Mouse (Mus musculus) megakaryocyte, embryonic 14.5 days (primary cell): ENCODE results near the gene Lmbr1l. TPM values are rescaled to one million over a fixed set of nuclear protein-coding genes. Genes with fewer than 3 reads are reported as not detected.

Experiments used
- H3K27me3 ChIP-seq: replicated peaks from 2 replicates; pipeline ENCODE3; 2012; ENCODE audit warnings: inconsistent platforms
- H3K36me3 ChIP-seq: replicated peaks from 2 replicates; pipeline ENCODE3; 2012; ENCODE audit warnings: low read length, inconsistent platforms, mixed read lengths
- H3K4me1 ChIP-seq: 2 replicates; pipeline ENCODE4 v1.6.1; 2012; ENCODE audit warnings: inconsistent platforms
- H3K4me3 ChIP-seq: replicated peaks from 2 replicates; pipeline ENCODE3; 2012; ENCODE audit warnings: moderate library complexity, mild to moderate bottlenecking, inconsistent platforms
- H3K9me3 ChIP-seq: 2 replicates; pipeline ENCODE4 v1.6.1; 2012; ENCODE audit warnings: inconsistent platforms
- FLI1 ChIP-seq: IDR thresholded peaks from 2 replicates; pipeline ENCODE4 v1.6.1; 2012; ENCODE audit warnings: low read length, inconsistent platforms, mixed read lengths
- GATA1 ChIP-seq: IDR thresholded peaks from 3 replicates; pipeline ENCODE4 v1.6.1; 2012; ENCODE audit warnings: mixed read lengths, low read length, inconsistent platforms, borderline replicate concordance
- polyA plus RNA-seq: library from polyadenylated mRNA; stranded (reverse); fragments of >175 nt; gene quantifications from 2 replicates; pipeline ENCODE4 v1.2.3, GENCODE M21; 2012; ENCODE audit warnings: low replicate concordance; ENCODE audit not compliant: insufficient read depth

Gene Lmbr1l
- polyA plus RNA-seq, 1 experiment, result 4.8 TPM

GRCm38 (mm10) chr15:98886667-98887387 lies 31.2 kb downstream of the Lmbr1l start:
- H3K4me1 ChIP-seq, result peaks cover 22% of the 10 kb centered on the region
- no peaks in the 10 kb centered on the region for H3K9me3 ChIP-seq
- no peaks in the 10 kb centered on the region for H3K36me3 ChIP-seq
- TF ChIP-seq FLI1, result no peak
- TF ChIP-seq GATA1, result no peak
- no peak overlapping the region for H3K4me3 ChIP-seq
- H3K27me3 ChIP-seq, result peaks cover 10% of the 10 kb centered on the region

DNA sequence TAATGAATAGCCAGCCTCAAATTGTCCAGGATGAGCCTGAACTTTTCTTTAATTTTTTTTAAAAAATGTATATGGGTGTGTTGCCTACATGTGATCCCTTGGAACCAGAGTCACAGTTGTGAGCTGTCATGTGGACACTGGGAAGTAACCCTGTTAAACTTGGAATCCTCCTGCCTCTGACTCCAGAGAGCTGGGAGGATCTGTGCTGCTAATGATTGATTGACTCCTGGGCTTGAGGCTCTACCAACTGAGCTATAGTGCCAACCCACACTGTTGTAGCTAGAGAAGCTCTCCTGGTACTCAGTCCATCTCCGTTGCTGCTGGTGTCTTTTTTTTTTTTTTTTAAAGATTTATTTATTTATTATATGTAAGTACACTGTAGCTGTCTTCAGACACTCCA lies 33.9 kb downstream of the Lmbr1l start:
- no peak overlapping the region for H3K4me3 ChIP-seq
- no peak for TF ChIP-seq GATA1
- no peak for TF ChIP-seq FLI1
- H3K4me1 ChIP-seq, result peaks cover 38% of the 10 kb centered on the region
- no peaks in the 10 kb centered on the region for H3K9me3 ChIP-seq
- H3K36me3 ChIP-seq, result peaks cover under 1% of the 10 kb centered on the region
- peaks cover 9% of the 10 kb centered on the region for H3K27me3 ChIP-seq

- H3K4me3 ChIP-seq, result no peak overlapping the region
- TF ChIP-seq GATA1, result no peak
- peaks cover 38% of the 10 kb centered on the region for H3K4me1 ChIP-seq
- peaks cover 8% of the 10 kb centered on the region for H3K27me3 ChIP-seq
- H3K36me3 ChIP-seq, result peaks cover 3% of the 10 kb centered on the region
- no peaks in the 10 kb centered on the region for H3K9me3 ChIP-seq
These were observed 34.4 kb downstream of the Lmbr1l start for GRCm38 (mm10) chr15:98883661-98884060.

DNA sequence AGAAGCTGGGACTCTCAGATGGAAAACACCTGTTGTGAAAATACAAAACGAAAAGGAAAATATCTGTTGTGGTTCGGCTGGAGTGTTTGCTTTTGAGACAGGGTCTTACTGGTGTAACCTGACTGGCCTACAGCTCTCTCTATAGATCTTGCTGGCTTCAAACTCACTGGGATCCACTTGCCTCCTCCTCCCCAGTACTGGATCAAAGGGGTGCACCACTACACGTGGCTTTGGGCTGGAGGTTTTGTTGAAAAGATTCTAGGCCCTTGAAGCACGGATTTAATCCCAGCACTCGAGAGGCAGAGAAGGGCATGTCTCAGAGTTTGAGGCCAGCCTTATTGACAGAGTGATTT lies 36.4 kb downstream of the Lmbr1l start:
- peaks cover 44% of the 10 kb centered on the region for H3K4me1 ChIP-seq
- H3K4me3 ChIP-seq, result peak overlapping the region; percentile 97
- TF ChIP-seq FLI1, result no peak
- TF ChIP-seq GATA1, result no peak
- no peaks in the 10 kb centered on the region for H3K27me3 ChIP-seq
- H3K9me3 ChIP-seq, result no peaks in the 10 kb centered on the region
- peaks cover 12% of the 10 kb centered on the region for H3K36me3 ChIP-seq

DNA sequence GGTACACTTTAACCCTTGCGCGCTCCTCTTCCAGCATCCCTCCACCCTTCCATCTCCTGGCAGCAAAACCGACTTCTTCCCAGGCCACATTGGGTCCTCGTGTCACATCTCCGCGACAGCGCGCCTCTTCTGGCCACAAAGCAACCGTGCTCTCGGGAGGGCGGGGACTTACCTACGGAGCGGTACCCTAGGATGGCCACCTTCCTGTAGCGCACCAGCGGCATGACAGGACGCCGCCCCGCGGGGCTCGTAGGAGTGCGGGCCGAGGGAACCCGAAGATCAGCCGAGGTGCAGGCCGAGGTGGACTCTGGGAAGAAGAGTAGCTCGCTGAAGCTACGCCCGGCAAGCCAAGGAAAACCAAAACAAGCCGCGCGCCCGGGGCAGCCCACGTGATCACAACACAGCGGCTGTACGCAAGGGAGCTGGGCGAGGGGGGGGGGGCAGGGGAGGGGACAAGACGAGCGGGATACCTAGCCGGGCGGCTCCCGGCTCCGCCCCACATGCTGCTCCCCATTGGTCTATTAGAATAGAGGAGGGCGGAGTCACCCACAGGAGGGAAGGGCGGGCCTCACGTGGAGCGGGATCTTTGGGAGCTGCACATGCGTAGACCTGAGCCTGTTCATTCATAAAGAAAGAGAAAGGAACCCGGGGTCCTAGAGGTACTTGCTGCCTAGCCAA lies 36.9 kb downstream of the Lmbr1l start:
- TF ChIP-seq GATA1, result no peak
- TF ChIP-seq FLI1, result no peak
- Histone ChIP-seq H3K36me3 (peaks cover 12% of the 10 kb centered on the region), H3K4me1 (peaks cover 44% of the 10 kb centered on the region)

DNA sequence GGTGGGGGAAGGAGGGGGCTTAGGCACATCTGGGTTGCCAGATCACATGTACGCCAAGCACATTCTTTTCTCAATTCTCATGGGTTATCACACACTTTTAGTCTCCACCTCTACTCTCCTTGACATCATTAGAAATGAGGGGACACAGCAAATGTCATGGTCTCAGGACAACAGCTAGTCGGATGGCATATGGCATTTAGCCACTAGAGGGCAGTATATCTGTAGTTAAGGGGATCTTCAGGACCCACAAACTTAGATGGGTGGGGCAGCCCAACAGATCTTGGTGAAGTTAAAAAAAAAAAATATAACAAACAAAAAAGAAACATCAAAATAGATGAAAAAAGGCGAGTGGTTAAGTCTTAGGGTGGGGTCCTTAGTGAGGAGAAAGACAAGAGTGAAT lies 40.7 kb downstream of the Lmbr1l start:
- no peaks in the 10 kb centered on the region for H3K9me3 ChIP-seq
- TF ChIP-seq FLI1, result no peak
- H3K4me1 ChIP-seq, result peaks cover 46% of the 10 kb centered on the region
- H3K36me3 ChIP-seq, result peaks cover 12% of the 10 kb centered on the region
- H3K4me3 ChIP-seq, result no peak overlapping the region
- no peaks in the 10 kb centered on the region for H3K27me3 ChIP-seq

More for the DNA sequence above, 36.9 kb downstream of the Lmbr1l start:
- Histone ChIP-seq H3K4me3 (peak overlapping the region; percentile 97), H3K9me3 (no peaks in the 10 kb centered on the region), H3K27me3 (no peaks in the 10 kb centered on the region)

- TF ChIP-seq FLI1 (no peak), GATA1 (no peak)
- Histone ChIP-seq H3K9me3 (no peaks in the 10 kb centered on the region), H3K4me1 (peaks cover 40% of the 10 kb centered on the region), H3K27me3 (no peaks in the 10 kb centered on the region), H3K4me3 (peak overlapping the region; percentile 97), H3K36me3 (peaks cover 12% of the 10 kb centered on the region)
These were observed 45.8 kb downstream of the Lmbr1l start for GRCm38 (mm10) chr15:98871916-98872888.

- Histone ChIP-seq H3K36me3 (peaks cover 21% of the 10 kb centered on the region), H3K4me1 (peaks cover 49% of the 10 kb centered on the region), H3K4me3 (peak within 1 kb of the TSS; percentile 97), H3K27me3 (no peaks in the 10 kb centered on the region), H3K9me3 (no peaks in the 10 kb centered on the region)
- TF ChIP-seq FLI1 (no peak), GATA1 (no peak)
These were observed 46.7 kb downstream of the Lmbr1l start, which contains the start of gene Kmt2d for GRCm38 (mm10) chr15:98871070-98871915. Kmt2d (minus strand) TSS chr15:98871204.
